Mouse (Mus musculus): ENCODE results near the gene Cnn2.

DNA sequence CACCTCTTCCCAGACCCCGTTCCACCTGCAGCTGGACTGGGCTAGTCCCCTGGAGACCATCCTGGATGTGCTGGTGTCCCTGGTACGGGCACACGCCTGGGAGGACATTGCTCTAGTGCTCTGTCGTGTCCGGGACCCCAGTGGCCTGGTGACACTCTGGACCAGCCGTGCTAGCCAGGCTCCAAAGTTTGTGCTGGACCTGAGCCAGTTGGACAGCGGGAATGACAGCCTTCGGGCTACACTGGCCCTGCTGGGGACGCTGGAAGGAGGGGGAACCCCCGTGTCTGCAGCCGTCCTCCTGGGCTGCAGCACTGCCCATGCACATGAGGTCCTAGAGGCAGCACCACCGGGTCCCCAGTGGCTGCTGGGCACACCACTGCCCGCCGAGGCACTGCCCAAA is 15.6 kb upstream of the Cnn2 start:
- no peak for TF ChIP-seq CTCF (IDR thresholded peaks at IDR 0.05; ENCODE audit: control insufficient read depth, insufficient read depth, insufficient replicate concordance, low read depth, low read length)
- TF ChIP-seq POLR2A (IDR thresholded peaks at IDR 0.05; ENCODE audit: control insufficient read depth, low read depth, low read length), result no peak

Data from testis, adult 2 months (tissue).